Mouse (Mus musculus) spleen, postnatal 14 days (tissue): ENCODE measurements at regions not wholly inside any gene's neighbourhood (a gene's known extent, or its start where the extent isn't known, plus 50 kb on each side); places are given as distances from the start of the nearest gene placed in this dataset.

Experiments used
- DNase-seq, 2 experiments: peaks; one replicate each; pipeline ENCODE4 v3.0.0; 2021 to 2022; ENCODE audit warnings: low spot score in 2 of 2

DNA sequence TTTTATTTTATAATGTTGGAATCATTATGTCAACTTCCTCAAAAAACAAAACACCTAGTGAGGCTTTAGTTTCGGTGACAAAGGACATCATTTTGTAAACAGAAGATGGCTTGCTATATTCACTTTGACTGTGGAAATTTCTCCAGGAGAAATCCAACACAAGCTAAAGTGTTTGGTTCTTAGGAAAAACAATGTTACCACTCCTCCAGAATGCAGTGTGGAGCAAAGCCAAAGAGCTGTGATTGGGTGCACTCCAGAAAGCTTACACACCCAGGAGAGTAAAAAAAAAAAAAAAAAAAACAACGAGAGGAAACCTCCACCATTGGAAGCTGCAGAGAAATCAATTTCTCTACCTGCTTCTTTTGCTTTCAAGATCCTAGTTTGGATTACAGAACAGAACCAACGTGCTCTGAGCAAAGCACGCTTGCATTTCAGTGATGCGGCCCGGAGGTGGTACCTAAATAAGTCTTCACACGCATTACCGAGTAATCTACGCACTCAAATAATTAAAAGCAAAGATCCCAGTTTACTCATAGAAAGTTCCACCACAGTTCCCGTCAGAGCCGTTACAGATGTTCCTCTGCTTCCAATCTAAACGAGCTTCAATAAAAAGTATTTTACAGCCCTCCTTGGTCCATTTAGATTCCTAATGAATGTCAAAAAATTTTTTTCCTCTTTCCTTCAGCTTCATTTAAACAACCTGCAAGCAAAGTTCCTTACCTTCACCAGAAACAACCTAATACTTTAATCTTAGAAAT, 199.5 kb upstream of the Gk2 start:
- no peak for DNase-seq

DNA sequence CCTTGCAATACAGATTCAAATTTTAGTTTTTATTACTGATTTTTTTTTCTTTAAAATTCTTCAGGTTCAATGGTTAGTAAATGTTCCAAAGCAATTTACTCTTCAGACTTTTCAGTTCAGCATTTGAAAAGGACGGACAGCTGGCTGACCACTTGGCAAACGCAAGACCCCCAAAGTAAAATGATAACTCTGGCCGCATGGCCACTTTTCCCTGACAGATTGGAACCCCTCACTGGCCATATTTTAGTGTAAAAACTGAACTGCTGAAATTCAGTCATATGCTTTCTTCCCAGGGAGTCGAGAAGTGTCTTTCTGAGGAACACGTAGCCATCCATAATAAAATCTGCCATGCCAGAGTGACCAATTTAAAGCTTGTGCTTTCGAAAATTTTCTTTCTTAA, 198.4 kb upstream of the Gk2 start:
- DNase-seq = no peak

DNA sequence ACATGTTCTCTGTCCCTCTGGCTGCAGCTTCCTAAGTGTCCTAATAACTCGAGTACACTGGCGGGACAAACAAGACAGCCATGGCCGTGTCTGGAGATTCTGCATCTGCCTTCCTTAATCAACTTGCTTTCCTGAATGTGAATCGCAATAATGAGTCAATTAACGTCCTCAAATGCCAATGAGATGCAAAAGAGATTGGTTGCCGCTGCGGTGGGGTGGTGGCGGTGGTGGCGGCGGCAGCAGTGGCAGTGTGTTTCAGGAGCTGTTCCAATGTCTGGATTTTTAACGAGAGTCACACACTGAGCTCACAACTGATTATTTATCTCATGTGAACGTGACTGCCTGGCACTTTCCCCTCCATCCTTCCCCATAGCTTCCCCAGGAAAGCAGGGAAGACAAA, 197.6 kb upstream of the Gk2 start:
- no peak for DNase-seq

DNA sequence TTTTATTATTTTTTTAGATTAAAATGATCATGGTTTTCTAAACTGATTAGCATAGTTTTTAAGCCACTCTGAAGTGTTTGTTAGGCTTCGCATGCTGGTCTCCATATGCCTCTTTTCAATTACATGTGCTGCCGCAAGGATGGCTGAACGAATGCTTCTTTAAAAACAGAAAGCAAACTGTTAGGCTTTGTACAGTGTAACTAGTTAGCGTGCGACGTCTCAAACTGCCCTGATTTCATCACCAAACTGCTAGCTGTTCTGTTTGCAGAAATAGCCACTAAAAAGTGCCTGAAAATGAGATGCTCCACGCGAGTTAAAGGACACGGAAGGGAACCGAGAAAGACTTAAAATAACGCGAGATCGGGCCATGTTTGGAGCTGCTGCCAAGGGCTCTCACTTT, 185.4 kb upstream of the Gk2 start:
- no peak for DNase-seq

DNA sequence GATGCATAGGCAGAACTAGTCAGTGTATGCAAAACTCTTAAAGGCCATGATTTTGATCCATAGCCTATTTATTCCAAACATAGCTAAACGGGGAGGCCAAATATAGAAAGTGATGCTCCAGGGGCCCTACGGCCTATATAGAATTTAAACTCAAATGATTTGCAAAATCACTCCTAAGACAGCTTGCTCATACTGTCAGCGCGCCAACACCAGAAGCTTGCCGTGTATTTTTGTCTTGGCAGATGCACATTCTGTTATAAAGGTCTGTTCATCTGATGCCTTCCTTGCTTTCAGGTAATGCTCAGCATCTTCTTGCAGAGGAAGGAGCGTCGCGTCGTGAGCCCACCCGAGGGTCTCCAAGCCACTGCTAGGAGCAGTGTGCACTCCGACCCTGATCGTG, 184.8 kb upstream of the Gk2 start:
- DNase-seq = no peak

DNA sequence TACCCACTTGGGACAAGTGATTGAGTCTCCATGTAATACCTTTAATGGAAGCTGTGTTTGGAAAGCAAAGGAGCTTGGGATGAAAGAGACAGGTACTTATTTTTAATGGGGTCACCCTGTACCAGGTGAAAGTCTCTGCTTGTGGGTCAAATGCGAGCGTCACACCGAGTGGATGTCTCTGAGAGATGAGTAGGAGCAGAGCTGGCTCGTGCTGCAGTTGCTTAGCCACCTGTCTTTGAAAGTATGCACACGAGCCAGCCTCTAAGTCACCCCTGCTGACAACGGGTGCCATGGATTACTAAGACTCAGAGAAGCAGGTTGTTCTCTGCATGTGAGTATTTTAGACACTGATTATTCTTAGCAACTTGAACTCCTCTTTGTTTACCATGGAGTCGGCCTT, 179.5 kb upstream of the Gk2 start:
- DNase-seq = no peak

DNA sequence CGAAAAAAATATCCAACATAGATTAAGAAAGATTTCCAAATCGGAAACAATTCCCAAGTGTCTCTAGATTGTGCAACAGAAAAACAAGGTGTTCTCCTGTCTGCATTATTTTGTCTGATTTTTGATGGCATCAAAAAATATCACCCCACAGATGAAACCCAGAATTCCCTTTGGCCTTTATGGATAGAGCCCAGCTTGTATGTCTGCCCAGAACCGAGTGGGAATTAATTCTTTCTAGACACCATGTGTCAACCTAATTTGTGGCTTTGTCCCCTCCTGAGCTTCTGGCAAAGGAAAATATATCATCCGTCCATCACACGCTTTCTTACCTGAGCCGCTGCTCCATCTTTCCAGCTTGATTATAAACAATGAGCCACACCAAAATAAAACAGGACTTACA, 176.9 kb upstream of the Gk2 start:
- no peak for DNase-seq

DNA sequence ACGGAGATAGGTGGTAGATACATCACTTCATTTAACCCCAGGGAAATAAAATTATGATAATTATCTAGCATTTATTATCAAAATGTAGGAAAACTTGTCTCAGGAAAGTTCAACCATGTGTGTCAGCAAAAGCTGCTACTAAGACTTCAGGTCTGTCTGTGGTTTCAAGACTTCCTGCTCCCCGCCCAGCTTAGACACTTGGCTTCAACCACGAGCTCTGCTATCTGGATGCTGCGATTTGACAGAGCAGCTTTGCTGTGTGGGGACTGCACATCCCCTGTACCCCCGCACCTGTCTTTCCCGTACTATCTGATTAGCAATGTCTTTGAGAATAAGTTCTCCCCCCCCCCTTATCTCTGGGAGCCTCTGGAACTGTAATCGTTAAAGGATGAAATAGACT, 176.0 kb upstream of the Gk2 start:
- no peak for DNase-seq

DNA sequence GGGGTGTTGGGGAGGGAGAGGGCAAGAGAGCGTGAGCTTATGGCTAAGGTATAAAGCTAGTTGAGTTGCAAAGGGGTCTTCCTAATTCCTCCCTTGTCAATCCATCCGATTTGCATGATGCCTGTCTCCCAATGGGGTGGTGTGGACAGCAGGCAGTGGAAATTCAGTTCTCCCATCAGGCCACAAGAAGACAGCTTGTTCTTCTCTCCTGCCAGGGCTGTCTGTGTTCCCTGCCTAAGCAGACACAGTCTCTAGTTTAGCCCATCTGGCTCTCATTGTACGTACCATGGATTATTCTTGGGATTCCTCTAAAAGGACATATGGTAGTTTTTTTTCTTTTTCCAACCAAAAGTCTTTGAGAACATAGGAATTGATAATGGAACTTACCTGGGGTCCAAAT, 168.4 kb upstream of the Gk2 start:
- no peak for DNase-seq

DNA sequence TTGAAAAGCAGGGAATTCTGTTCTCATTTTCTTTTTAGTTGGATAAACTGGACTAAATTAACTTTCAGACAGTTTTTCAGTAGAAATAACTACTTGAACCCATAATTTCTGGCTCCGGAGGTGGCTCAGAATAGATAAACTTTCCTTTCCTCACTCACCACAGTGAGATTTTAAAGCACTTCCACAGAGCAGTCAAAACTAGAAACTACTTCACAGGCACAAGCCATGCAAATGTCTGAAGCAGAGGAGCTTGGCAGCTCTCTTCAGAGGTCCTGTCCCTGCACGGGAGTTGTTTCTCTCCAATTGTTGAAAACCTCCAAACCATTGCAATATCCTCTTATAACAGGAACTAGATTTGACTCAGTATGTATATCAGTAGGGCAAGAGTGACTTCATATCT, 163.1 kb upstream of the Gk2 start:
- no peak for DNase-seq

DNA sequence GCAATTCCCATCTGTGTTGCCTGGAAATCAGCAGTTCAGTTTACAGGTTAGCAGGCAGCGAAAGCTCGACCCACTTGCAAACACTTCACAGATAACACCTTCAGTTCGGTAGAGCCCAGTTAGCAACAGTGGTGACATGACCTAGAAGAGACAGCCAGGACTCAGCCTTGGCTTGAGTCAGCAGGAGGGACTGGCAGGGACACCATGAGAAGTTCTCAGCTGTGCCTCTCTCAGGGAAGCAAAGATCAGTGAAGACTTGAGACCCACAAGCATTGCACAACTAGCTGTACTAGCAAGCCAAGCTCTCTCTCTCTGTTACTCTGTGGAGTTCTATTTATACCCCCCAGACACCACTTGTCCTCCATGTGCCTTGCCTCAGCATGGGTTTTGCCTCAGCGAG, 161.6 kb upstream of the Gk2 start:
- no peak for DNase-seq

DNA sequence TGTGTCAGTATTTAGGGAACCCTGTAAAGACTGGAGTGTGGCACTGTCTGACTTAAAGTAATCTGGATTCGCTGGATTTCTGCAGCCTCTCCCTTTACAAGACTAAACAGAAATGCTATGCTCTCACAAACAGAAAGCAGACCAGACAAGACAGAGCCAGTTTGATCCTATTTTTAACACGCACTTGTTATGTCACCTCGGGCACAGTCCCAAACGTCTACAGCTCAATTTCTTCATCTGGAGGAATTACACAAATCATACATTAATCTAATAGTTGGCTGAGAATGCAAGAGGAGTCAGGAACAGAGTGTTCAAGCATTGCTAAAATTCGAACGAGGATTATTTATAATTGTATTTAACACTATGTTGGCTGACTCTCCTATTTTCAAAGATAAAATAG, 145.4 kb upstream of the Gk2 start:
- no peak for DNase-seq

DNA sequence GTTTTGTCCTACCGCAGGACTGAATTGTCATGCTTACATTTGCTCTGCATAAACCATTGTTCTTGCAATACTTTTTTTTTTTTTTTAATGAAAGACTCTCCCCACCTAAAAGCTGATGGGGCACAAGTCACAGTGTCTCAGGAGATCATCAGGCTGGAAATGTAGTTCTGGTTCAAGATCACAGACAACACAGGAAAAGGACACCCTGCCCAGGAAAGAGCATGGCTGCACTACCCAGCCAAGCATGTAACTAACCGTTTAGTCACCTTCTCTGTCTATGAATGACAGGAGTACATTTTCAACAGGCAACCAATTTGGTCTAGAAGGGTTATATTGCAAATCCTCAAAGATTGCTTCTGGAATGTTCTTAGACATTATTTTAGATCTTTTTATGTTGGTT, 144.6 kb upstream of the Gk2 start:
- no peak for DNase-seq

DNA sequence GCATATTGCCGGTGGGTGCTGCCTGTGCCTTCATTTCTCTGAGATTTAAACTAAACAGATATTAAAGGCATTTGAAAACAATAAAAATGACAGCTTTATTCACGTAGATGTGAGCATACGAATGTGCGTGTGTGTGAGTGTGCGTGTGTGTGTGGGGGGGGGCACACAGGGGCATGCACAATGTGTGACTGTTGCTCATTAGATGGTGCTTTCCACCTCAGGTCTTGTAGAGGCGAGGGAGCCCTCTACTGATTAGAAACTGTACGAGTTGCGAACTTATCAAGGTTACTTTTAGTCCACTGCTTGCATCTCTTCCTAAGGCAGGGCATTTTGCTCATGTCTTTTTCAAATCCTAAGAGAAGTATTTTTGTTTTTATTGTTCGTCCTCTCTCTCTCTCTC, 141.9 kb upstream of the Gk2 start:
- DNase-seq = no peak

DNA sequence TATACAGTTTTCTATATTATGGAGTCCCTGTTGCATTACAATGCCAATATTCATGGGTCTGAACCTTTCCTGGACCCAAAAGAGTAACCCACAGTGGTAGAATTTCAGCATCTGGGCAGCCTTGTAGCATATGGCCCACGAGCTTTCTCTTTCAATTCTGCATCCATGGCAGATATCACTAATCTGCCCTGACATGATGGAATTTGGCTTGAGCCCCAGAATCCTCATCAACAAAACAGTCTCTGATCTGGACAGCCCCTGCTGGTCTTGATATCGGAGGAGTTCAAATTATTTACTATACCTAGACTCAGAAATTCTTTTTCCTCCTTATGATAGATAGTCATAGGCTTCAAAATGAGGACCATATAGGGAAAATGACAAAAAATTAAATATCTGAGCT, 139.1 kb upstream of the Gk2 start:
- DNase-seq = no peak

DNA sequence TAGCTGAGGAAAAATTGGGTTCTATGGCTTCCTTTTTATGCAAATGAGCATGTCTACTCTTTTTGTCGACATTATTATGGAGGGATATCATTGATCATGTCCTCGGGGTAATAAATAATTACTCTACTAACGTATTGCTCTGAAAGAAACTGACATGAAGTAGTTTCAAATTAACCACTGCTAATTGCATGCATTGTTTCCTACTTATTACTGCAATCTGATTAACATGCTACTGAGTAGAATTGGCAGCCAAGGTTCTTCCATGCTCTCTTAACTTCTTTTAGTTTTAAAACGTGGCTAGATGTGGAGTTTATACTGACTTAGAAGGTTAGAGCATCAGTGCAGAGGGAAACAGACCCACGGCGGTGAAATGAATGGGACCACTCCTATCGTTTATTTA, 137.3 kb upstream of the Gk2 start:
- DNase-seq = no peak

DNA sequence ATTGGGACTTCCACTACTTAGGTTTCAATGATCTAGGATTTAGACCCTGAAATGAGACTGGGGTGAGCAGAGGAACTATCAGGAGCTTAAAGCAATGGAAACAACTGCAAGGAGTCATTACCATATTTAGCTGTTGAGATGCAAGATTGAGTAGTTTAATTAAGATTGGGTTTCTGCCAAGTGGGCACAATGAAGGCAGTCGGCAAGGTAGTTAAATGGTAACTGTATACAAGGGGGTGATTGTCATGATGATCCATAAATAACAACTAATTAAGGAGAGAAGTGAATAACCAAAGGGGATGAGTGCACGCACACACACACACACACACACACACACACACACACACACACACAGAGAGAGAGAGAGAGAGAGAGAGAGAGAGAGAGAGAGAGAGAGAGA, 125.7 kb upstream of the Gk2 start:
- no peak for DNase-seq

DNA sequence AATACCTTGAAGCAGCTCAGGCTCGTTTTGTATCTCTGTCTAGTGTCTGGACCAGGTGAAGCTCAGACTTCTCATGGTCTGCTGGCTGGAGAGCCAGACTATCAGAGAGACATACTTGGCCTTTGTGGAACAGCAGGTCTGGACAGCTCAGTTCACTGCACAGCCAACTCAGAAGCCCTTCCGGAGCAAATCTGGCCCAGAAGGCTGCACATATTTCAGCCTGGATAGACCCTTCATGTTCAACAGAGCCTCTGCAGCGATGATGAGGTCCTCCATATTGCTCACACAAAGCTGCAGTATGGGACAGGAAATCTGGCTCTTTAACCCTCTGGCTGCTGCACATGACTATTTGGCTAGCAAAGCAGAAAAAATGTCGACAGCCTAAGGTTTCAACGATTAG, 108.7 kb upstream of the Gk2 start:
- no peak for DNase-seq

DNA sequence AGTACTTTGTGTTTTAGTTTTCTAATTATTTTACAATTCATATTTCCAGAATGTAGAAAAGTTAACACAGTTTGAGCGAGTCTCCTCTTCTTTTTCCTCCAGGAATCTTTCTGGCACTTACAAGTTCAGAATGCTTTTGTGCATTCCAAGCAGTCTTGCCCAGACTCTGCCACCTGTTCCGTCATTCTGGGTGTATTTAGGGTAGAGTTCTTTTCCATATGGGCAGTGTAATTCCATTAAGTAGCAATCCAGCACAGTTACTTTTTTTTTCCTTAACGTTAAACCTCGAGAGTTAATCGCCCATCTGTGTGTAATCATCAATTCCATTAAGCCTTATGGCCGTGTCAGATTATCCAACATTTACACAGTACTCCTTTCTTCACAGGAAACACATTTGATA, 106.9 kb upstream of the Gk2 start:
- DNase-seq = no peak

DNA sequence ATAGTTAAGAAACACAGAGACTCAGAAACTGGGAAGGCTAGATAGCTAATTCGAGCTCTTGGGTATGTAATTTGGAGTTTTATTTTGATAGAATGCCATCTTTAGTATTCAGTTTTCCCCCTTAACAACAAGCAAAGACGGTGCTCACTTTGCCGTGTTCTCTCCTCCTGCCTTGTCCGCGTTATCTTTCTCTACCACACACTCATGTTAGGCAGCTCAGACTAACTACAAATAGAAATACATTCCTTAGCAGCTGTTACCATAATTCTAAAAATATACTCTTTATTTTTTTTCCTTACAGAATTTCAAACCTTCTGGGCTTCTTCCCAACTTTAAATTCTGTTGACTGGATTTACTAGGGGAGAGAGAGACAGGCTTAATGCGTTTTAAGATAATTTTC, 97.5 kb upstream of the Gk2 start:
- DNase-seq = no peak

DNA sequence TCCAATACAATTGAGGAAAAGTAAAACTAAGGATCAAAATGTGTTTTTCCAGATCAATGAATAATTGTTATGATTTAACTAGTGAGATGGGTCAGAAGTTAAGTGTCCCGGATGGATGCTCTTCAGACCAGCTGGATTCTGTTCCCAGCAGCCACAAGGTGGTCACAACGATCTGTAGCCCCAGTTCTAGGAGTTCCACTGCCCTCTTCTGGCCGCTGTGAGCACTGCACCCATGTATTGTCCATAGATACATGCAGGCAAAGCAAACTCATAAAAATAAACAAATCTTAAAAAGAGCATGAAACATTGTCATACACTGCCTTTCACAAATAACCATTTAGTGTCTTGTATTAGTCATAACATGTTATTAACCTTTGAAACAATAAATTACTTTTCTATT, 96.3 kb upstream of the Gk2 start:
- peak in 1 of 2 experiments; percentile 7 for DNase-seq

DNA sequence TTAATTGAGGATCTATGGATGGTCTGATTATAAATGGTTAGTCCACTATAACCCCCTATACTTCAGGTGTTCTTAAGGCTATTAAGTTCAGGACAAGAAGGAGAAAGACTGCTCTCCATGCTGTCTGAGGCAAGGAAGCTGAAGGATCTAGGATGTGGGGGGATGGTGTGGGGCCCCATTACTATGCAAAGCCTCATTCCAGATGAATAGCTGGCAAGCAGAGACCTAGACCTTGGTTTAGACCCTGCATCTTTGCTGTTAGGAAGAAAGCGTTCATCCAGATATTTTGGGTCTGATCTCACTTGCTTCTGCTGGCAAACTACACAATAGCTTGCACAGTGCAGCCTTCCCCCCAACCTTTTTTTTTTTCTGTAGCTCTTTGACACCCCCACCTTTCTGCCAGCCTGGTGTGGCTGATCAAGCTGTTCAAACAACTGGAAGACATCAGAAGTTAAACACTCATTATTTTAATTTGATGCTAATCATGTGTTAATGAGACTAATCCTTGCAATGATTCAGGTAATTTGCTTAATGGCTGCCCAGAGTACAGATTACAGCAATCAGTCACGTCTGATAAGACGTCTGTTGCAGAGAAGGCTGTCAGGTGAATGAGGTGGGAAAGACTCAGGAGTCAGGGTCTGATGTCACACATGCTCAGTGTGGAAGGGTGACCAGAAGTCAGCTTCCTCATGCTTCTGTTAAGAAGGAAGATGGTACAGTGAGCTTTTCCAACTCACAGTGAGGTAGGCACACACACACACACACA, 80.9 kb upstream of the Gk2 start:
- no peak for DNase-seq

DNA sequence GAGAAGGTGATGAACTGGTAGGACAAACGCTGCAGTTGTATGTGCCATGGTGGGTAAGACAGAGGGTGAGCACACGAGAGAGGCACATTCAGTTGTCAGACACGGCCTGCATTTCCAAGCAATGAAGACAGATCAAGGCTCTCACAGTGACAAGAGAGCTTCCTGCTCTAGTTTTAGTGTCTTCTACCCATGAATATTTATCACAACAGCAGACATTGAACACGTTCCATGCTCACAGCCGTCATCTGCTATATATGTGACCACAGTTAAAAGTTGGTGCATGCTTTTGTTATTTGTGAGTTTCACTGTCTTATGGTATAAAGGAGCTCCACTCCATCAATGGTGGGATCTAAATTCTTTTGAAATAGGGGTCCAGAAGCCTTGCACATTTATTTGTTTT, 76.9 kb upstream of the Gk2 start:
- DNase-seq = no peak

DNA sequence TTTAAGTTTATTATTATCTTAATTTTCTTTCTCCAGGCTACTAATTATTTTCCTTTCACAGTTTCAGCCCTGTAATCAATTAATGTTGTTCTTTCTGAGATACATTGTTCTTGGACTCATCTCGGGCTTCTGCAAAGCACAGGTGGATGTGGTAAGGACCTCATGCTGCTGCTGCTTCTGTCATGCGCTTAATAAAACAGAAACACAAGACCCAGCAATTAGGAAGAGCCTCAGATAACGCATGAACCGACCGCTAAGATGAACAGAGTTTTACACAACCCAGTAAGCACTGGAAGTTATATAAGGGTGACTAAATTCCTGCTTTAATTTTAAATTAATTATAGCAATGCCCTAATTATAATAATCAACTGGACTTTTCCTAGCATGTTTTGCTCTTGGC, 70.7 kb upstream of the Gk2 start:
- no peak for DNase-seq
